Mouse (Mus musculus) heart, embryonic 14.5 days (tissue): ENCODE results near the gene Umps. TPM values are rescaled to one million over a fixed set of nuclear protein-coding genes. Genes with fewer than 3 reads are reported as not detected.
A peak's percentile ranks its signal among the peaks of the same experiment; 100 is the strongest.

Source experiments
- ATAC-seq: fragments of 200-750 bp; cut with Nextera tagmentation; 2 replicates; pipeline ENCODE4 v1.8.0; 2017; ENCODE audit warnings: low read depth, moderate TSS enrichment; ENCODE audit not compliant: insufficient number of reproducible peaks, insufficient read depth, low FRiP score
- H3K27ac ChIP-seq, 2 experiments: fragments of 200-500 bp in 1 of 2; fragments of 300-500 bp in 1 of 2; sonication (generic) in 1 of 2; replicated peaks in 1 of 2; 2 replicates each; pipeline ENCODE4 v1.5.1; 2012 to 2014; ENCODE audit warnings: low read depth in 2 of 2, low read length in 2 of 2, control low read depth in 1 of 2, mild to moderate bottlenecking in 1 of 2, mixed read lengths in 1 of 2; ENCODE audit not compliant: control insufficient read depth in 1 of 2, insufficient read depth in 1 of 2
- H3K27me3 ChIP-seq: fragments of 300-500 bp; sonication (generic); 2 replicates; pipeline ENCODE4 v1.6.1; 2014; ENCODE audit warnings: mild to moderate bottlenecking, low read length, control low read depth; ENCODE audit not compliant: control insufficient read depth, insufficient read depth
- H3K36me3 ChIP-seq: fragments of 300-500 bp; sonication (generic); 2 replicates; pipeline ENCODE4 v1.6.1; 2014; ENCODE audit warnings: mild to moderate bottlenecking, control low read depth, low read length, mixed read lengths; ENCODE audit not compliant: control insufficient read depth, insufficient read depth
- H3K4me1 ChIP-seq, 2 experiments: fragments of 200-500 bp in 1 of 2; fragments of 300-500 bp in 1 of 2; sonication (generic) in 1 of 2; 2 replicates each; pipeline ENCODE4 v1.6.1; 2012 to 2014; ENCODE audit warnings: low read length in 2 of 2, control low read depth in 1 of 2, mixed read lengths in 1 of 2; ENCODE audit not compliant: control insufficient read depth in 2 of 2, insufficient read depth in 2 of 2
- H3K4me2 ChIP-seq: fragments of 300-500 bp; sonication (generic); 2 replicates; pipeline ENCODE4 v1.6.1; 2014; ENCODE audit warnings: mild to moderate bottlenecking, low read length
- H3K4me3 ChIP-seq, 2 experiments: fragments of 200-500 bp in 1 of 2; fragments of 300-500 bp in 1 of 2; sonication (generic) in 1 of 2; 2 replicates each; pipeline ENCODE4 v1.5.1; 2012 to 2014; ENCODE audit warnings: low read length in 2 of 2, mild to moderate bottlenecking in 2 of 2, control low read depth in 1 of 2, low read depth in 1 of 2, moderate library complexity in 1 of 2; ENCODE audit not compliant: control insufficient read depth in 1 of 2, insufficient read depth in 1 of 2
- H3K9ac ChIP-seq: fragments of 300-500 bp; sonication (generic); 2 replicates; pipeline ENCODE4 v1.6.1; 2014; ENCODE audit warnings: mild to moderate bottlenecking, low read length
- H3K9me3 ChIP-seq: fragments of 300-500 bp; sonication (generic); 2 replicates; pipeline ENCODE4 v1.6.1; 2016; ENCODE audit warnings: low read length, control low read depth; ENCODE audit not compliant: control insufficient read depth
- WGBS: fragments of 180-500 bp; shearing (Covaris S2); extraction: QIAGEN DNeasy Blood & Tissue Kit; methylation state at CpG from one replicate; pipeline ENCODE4 v1.1.7; 2014; 5-methylcytosine and 5-hydroxymethylcytosine counted together
- polyA plus RNA-seq: library from polyadenylated mRNA; unstranded; fragments of >200 nt; fragmentation: Nextera tagmentation; extraction: Ambion mirVana; gene quantifications from 2 replicates; pipeline ENCODE4 v1.2.1, GENCODE M21; 2014

Umps gene
- polyA plus RNA-seq, 1 experiment from 2014 or later: 26.9 TPM

DNA sequence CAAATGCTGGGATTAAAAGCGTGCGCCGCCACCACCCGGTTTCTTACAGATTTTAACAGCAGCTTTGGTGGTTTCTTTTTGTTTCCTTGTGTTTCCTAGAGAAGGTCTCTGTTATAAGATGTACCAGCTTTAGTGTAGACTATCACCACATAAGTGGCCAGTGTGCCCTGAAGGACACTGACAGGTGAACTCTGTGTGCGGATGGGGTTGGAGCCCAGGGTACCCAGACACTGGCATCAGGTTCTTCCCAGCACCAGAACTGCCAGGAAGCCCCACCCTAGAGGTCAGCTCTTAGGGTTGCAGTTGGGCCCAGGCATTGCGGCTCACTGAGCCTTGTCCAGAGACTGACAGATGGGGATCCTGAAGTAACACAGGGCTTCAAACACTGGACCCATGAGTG lies 23.4 kb downstream of the Umps start:
- WGBS: 94% methylated on average over 6 of the region's 6 CpGs
- Histone ChIP-seq H3K4me2 (no peak overlapping the region), H3K27ac (no peak overlapping the region), H3K36me3 (peaks cover 15% of the 10 kb centered on the region), H3K9me3 (no peaks in the 10 kb centered on the region), H3K4me3 (no peak overlapping the region), H3K4me1 (peaks cover 64 to 77% of the 10 kb centered on the region in 2 experiments), H3K27me3 (no peaks in the 10 kb centered on the region), H3K9ac (no peak overlapping the region)
- no peak for ATAC-seq

DNA sequence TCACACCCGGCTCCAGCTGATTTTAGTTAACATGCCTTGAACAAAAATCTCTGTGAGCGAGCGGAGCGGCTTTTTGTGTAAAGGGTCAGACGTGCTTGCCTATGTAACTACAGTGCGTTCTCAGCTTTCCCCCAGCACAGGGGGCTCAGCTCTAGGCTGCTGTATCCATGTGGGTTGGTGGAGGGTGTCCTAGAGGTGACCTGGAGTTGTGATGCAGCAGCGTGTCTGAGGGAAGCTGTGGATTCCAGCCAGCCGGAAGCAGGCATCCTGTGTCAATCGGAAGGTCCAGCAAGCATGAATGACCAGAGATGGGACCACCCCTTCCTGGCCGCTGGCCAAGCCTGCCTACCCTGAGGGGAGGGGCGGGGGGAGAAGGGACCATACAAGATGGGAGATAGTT lies 24.5 kb downstream of the Umps start:
- peak overlapping the region; percentile 75 to 92; a peak in 3 of 4 replicates for H3K27ac ChIP-seq

DNA sequence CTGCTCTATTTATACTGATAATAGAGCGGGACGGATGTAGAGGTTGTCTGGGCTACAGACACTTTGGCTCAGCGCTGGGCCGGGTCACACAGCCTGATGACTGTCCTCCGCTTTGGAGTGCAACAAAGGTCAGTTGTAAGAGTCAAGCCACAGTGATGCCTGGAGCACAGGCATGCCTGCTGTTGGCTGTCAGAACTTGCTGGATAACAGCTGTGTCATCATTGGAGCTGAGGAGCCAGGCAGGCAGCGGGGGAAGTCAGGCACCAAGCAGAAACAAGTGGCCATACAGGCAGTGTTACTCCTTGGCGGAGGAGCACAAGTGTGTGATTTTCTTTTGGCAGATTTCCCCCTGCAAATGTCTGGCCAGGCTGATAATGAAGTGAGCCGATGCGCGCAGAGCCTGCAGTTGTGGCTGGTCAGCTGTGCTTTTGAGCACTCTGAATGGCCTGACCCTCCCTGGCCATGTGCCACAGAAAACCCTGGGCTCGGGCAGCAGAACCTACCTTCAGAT lies 25.5 kb downstream of the Umps start:
- H3K27me3 ChIP-seq: no peaks in the 10 kb centered on the region
- ATAC-seq: peak; percentile 24; the same call in 1 of the 2 replicates
- 6% methylated on average over 11 of the region's 11 CpGs for WGBS
- H3K4me3 ChIP-seq: no peak overlapping the region
- H3K9ac ChIP-seq: peak overlapping the region; percentile 49
- peaks cover 81 to 93% of the 10 kb centered on the region in 2 experiments for H3K4me1 ChIP-seq
- H3K36me3 ChIP-seq: no peaks in the 10 kb centered on the region
- peak overlapping the region; percentile 75 to 92 for H3K27ac ChIP-seq
- peak overlapping the region; percentile 34; the same call in 1 of the 2 replicates for H3K4me2 ChIP-seq
- H3K9me3 ChIP-seq: no peaks in the 10 kb centered on the region

More for the DNA sequence above, 24.5 kb downstream of the Umps start:
- H3K9me3 ChIP-seq: no peaks in the 10 kb centered on the region
- H3K27me3 ChIP-seq: no peaks in the 10 kb centered on the region
- H3K4me2 ChIP-seq: no peak overlapping the region
- WGBS: 44% methylated on average over 11 of the region's 11 CpGs
- H3K4me1 ChIP-seq: peaks cover 74 to 87% of the 10 kb centered on the region in 2 experiments
- peak overlapping the region; percentile 49; the same call in 1 of the 2 replicates for H3K9ac ChIP-seq
- peaks cover 4% of the 10 kb centered on the region for H3K36me3 ChIP-seq
- ATAC-seq: 0 out of 2 replicates have a peak, but pooled peaks have one; percentile 10
- H3K4me3 ChIP-seq: no peak overlapping the region

DNA sequence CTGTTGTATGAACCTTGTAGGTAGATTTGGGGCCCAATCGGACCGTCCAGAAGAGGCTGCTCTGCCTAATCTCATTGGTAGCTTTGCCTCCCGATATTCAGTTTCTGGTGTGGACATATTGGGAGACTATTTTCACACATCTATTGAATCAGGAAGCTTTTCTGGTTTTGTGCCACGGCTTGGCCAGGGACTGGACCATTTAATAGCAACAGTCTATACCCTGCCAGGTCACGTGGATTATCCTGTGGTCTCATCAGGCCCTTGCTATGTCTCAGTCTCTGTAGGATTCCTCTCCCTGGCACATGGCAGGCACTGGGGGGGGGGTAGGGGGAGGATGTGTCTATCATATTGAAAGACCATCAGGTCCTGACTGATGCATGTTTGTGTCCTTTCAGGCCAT lies 26.7 kb downstream of the Umps start:
- no peaks in the 10 kb centered on the region for H3K36me3 ChIP-seq
- H3K4me1 ChIP-seq: peaks cover 72 to 86% of the 10 kb centered on the region in 2 experiments
- H3K9ac ChIP-seq: peak overlapping the region; percentile 45; the same call in 1 of the 2 replicates
- WGBS: 84% methylated on average over 5 of the region's 5 CpGs
- no peak overlapping the region for H3K4me3 ChIP-seq
- peak overlapping the region; percentile 77 to 92 for H3K27ac ChIP-seq
- H3K4me2 ChIP-seq: no peak overlapping the region
- ATAC-seq: no peak
- no peaks in the 10 kb centered on the region for H3K27me3 ChIP-seq
- H3K9me3 ChIP-seq: no peaks in the 10 kb centered on the region

DNA sequence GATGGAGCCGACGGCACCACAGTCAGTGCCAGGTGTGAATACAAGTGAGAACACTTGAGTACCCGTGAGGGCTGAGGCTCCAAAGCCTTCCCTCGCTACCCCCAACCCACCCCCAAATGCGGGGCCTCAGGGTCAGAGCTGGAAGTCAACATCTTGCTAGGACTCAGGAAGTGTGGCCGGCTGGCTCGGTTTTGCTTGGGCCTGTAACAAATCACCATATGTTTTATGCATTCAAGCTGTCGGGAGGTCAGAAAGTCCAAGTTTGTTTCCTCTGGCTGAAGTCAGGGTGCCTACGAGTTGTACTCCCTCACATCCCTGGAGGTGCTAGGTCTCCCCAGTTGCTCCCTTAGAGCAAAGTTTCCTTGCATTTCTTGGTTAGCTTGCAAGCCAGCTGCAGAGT lies 27.2 kb downstream of the Umps start:
- Histone ChIP-seq H3K4me1 (peaks cover 68 to 86% of the 10 kb centered on the region in 2 experiments), H3K9me3 (no peaks in the 10 kb centered on the region), H3K4me3 (no peak overlapping the region), H3K27ac (peak overlapping the region; percentile 77 to 92), H3K27me3 (no peaks in the 10 kb centered on the region), H3K9ac (peak overlapping the region; percentile 45), H3K36me3 (no peaks in the 10 kb centered on the region), H3K4me2 (no peak overlapping the region)
- 63% methylated on average over 9 of the region's 9 CpGs for WGBS
- no peak for ATAC-seq

DNA sequence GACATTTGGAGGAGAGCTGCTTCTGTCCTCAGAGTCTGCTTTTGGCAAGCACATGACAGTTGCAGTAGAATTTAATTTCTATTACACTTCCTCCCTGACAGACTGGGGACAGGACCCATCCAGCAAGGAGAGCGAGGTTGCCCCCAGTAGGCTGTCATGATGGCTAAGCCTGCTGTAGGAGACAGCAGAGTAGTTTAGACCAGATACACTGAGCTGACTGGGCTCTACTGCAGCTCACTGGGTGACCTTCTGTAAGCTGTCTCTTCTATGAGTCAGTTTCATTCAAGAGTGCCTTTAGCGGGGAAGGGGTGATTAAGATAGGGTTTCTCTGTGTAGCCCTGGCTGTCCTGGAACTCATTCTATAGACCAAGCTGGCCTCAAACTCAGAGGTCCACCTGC lies 27.7 kb downstream of the Umps start:
- WGBS: 47% methylated on average over 2 of the region's 2 CpGs
- Histone ChIP-seq H3K9me3 (no peaks in the 10 kb centered on the region), H3K4me1 (peaks cover 71 to 86% of the 10 kb centered on the region in 2 experiments), H3K27me3 (no peaks in the 10 kb centered on the region), H3K4me2 (no peak overlapping the region), H3K36me3 (no peaks in the 10 kb centered on the region), H3K9ac (peak overlapping the region; percentile 45), H3K27ac (peak overlapping the region; percentile 77 to 92), H3K4me3 (no peak overlapping the region)
- ATAC-seq: no peak

DNA sequence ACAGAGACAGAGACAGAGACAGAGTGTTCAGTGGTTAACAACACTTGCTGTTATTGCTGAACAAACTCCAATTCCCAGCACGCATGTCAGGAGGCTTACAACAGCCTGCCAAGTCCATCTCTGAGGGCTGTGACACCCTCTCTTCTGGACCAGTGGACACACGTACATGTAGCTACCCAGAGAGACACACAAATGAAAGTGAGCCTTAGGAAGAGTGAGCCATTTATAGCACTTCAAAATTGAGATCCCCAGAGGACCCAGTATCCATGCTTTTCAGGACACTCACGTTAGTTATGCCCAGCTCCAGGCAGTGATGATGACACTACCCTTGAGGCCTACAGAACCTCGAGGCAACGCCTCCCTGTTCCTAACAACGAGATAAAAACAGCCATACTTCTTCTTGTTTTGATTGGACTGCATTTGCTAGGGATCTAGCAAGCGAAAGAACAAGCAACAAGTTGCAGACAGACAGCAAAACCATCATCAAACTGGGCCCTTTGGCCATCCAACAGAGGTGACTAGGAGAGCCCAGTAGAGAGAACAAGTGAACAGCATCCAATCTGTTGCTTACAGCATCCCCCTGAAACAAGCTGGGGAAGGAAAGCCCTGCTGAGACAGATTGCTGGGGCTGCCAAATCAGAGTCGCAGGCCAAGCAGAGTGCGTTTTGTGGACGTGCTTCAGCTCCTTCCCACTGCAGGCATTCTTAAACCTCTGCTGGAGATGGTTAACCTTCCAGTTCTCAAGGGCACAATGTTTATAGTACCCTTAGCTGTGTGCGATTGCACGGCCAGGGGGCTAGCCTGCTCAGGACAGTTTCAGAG lies 28.3 kb downstream of the Umps start:
- H3K4me3 ChIP-seq: no peak overlapping the region
- H3K27ac ChIP-seq: peak overlapping the region; percentile 77 to 92
- H3K27me3 ChIP-seq: no peaks in the 10 kb centered on the region
- H3K4me1 ChIP-seq: peaks cover 72 to 85% of the 10 kb centered on the region in 2 experiments
- H3K36me3 ChIP-seq: 0 out of 2 replicates have a peak, but pooled peaks cover 2% of the 10 kb centered on the region
- H3K4me2 ChIP-seq: no peak overlapping the region
- WGBS: 36% methylated on average over 12 of the region's 12 CpGs
- ATAC-seq: no peak
- H3K9ac ChIP-seq: peak overlapping the region; percentile 45
- no peaks in the 10 kb centered on the region for H3K9me3 ChIP-seq
